Mouse (Mus musculus): ENCODE data around the gene 1700092M07Rik.

Gene 1700092M07Rik

DNA sequence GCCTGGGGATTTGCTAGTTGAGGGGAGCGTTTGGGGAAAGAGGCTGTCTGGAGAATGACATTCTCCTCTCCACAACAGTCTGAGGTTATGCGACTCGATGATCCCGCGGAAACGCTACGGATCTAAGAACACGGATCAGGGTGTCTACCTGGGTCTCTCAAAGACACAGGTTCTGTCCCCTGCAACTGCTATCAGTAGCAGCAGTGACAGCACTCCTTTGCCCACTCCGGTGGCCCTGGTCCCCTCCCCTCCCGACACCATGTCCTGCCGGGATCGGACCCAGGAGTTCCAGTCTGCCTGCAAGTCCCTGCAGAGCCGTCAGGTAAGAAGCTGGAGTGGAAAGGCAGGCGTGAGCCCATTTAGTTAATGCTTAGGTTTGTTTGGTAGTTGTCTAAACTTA is 1.7 kb downstream of the 1700092M07Rik start:
- DNase-seq (ENCODE audit: low spot score), result no peak

DNA sequence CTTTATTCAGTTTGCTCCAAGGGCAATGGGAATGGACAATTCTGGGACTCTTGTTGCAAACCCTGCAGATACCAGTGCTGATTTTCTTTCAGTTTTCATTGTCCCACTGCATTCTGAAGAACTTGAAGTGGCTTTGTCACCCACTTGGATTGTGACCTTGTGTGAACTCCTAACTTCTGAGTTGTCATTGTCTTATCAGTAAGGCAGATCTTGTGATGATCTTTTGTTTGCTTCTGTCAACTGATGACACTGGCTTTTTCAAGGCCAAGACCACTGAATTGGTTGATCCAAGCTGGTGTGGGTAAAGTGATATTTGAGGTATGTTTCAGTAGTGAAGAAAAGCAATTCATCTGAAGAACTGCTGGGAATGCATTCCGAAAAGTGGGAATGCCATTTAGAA is 4.9 kb downstream of the 1700092M07Rik start:
- DNase-seq (ENCODE audit: low spot score), result no peak

GRCm38 (mm10) chr19:8747368-8747767 is 6.8 kb downstream of the 1700092M07Rik start:
- no peak for DNase-seq (ENCODE audit: low spot score)

GRCm38 (mm10) chr19:8755652-8756051 is 15.1 kb downstream of the 1700092M07Rik start:
- no peak for DNase-seq (ENCODE audit: low spot score)

DNA sequence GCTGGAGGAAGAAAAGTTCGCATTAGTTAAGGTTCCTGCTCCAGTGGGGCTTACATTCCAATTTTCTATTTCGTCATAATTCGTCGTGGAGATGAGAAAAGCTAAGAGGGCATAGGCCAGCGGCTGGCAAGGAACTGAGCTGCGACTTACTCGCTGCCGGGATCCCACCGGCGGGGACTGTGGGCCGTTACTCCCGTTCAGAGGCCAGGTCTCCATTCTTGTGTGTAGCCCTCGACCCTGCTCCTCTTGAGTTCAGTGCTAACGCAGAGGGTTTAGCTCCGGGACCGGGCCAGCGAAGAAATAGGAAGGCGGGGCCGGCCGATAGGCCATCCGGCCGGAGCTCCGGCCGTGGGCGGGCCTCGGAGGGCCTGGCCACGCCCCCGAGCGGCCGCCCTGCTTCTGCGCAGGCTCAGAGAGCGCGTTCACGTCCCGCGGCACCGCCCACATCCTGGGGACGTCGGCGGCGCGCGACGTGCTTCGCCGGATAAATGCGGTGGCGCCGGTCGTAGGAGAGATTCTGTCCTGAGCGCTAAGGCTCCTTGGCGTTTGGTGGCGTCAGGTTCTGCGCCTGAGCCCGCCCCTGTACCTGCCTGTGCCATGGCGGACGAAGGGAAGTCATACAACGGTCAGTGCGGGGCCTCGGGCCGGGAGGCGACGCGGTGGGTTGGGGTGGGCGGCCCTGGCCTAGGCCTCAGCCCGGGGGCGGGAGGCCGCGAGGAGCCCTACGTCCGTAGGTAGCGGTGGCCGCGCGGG is 16.3 kb downstream of the 1700092M07Rik start, which contains the start of gene Nxf1:
Gene Nxf1, plus strand, starts transcription at position 439 of the 753 bp plus-strand sequence.
- DNase-seq (ENCODE audit: low spot score), result peak; percentile 95

DNA sequence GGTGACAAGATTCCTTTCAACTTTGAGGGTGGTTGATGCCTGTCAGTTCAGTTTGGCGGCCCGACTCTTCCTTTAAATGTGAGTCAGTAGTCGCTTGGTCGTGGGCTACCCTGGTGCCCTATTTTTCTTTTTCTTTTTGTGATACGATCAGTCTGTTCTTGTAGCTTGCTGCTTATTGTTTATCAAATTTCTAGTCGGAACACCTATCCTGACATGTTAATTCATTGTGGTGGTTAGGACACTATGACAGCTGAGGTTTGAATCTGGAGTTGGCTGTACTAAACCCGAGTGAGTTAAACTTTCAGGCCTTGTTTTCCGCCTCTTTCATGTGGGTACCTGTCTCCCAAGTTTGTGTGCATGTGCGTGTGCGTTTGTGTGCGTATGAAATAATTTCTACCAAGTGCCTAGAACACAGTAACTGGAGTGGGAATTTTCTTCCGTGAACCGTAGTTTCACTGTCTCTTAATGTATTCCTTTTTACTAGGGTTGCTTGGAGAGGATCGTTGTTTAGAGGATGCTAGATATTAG is 17.0 kb downstream of the 1700092M07Rik start:
- no peak for DNase-seq (ENCODE audit: low spot score)

DNA sequence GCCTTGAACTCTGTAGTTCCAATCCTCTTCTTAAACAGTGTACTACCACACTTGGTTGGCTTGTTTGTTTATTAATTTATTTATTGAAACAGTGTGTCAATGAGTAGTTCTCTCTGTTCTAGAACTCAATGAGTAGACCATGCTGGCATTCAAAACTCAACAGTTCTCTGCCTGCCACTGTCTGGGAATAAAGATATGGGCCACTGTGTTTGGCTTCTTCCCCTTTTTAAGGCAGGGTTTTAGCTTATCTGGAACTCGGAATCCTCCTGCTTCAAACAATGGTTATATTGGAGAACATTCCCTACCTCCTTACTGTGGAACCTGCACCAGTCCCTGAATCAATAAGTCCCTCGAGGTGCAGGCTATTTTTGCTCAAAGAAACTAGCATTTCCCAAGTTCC is 18.4 kb downstream of the 1700092M07Rik start:
- DNase-seq (ENCODE audit: low spot score), result no peak

- no peak for DNase-seq (ENCODE audit: low spot score)
These were observed 20.2 kb downstream of the 1700092M07Rik start for GRCm38 (mm10) chr19:8760757-8761156.

DNA sequence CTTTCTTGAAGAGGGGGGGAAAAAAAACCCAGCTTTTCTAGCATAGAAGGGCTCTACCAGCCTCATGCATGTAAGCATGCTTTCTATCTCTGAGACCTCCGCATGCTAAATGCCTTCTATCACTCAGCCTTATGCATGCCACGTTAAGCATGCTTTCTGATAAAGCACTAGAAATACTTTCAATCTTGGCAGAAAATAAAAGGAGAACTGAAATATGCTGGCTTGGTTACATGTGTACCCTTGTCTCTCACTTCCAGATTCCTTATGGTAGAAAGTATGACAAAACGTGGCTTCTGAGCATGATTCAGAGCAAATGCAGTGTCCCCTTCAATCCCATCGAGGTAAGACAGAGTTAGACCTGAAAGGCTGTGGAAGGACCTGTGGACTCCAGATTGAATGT is 22.8 kb downstream of the 1700092M07Rik start:
- DNase-seq (ENCODE audit: low spot score), result no peak

- no peak for DNase-seq (ENCODE audit: low spot score)
These were observed 25.0 kb downstream of the 1700092M07Rik start for GRCm38 (mm10) chr19:8765562-8765961.

GRCm38 (mm10) chr19:8770567-8771270 is 30.2 kb downstream of the 1700092M07Rik start, which contains the start of gene Tmem223:
Gene Tmem223, plus strand, starts transcription at chr19:8770996.
- DNase-seq (ENCODE audit: low spot score), result peak; percentile 77

GRCm38 (mm10) chr19:8772996-8773395 is 32.5 kb downstream of the 1700092M07Rik start:
- DNase-seq (ENCODE audit: low spot score), result no peak

GRCm38 (mm10) chr19:8773409-8773808 is 32.9 kb downstream of the 1700092M07Rik start:
- no peak for DNase-seq (ENCODE audit: low spot score)

DNA sequence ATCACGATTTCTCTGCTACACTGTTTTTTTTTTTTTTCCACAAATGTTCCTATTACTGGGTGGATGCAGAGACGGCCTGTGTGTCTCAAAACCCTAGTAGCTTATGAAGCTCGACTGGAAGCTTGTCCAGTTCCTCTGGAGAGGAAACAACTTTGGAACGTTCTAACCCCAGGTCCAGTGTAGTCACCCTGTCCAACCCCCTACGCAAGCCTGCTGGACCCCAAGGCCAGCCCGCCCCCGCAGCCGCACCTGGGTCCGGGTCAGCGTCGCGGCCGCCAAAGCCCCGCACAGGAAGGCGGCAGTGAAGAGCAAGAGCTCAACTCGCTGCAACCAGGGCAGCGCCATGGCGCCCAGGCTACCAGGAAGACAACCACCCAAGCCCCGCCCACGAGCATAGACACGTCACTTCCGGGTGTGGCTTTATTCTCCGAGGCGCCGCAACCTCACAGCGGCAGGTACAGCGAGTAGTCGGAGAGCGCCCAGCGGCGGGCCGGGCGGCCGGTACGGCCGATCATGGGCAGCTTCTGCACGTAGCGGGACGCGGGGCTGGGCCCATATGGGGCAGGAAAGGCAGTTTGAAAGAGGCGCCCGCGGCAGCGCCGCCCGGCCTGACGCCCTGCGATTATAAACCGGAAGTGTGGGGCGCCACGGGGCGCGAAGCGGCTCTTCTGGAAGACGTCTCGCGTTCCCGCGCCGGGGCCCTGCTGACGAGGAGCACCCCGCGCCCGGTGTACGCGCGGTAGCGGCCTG is 33.7 kb downstream of the 1700092M07Rik start, which contains the start of gene Tmem179b:
Gene Tmem179b, minus strand, starts transcription at position 382 of the 750 bp plus-strand sequence.
- peak; percentile 98 for DNase-seq (ENCODE audit: low spot score)

- DNase-seq (ENCODE audit: low spot score), result peak; percentile 27
These were observed 34.5 kb downstream of the 1700092M07Rik start for GRCm38 (mm10) chr19:8774951-8775421.

- peak; percentile 76 for DNase-seq (ENCODE audit: low spot score)
These were observed 45.7 kb downstream of the 1700092M07Rik start, which contains the start of gene Taf6l for GRCm38 (mm10) chr19:8786008-8786781. Gene Taf6l, minus strand, starts transcription at chr19:8786417.

- no peak for DNase-seq (ENCODE audit: low spot score)
These were observed 48.0 kb downstream of the 1700092M07Rik start for GRCm38 (mm10) chr19:8788521-8788920.

- no peak for DNase-seq (ENCODE audit: low spot score)
These were observed 48.7 kb downstream of the 1700092M07Rik start for GRCm38 (mm10) chr19:8789171-8789570.

GRCm38 (mm10) chr19:8790171-8790570 is 49.7 kb downstream of the 1700092M07Rik start:
- DNase-seq (ENCODE audit: low spot score), result no peak
